Mouse (Mus musculus) splenic B cell, adult 2 months (primary cell): ENCODE measurements around the gene Pus7l.

Source experiments
- DNase-seq: peaks from one replicate; pipeline ENCODE4 v3.0.0-alpha.2; 2011; ENCODE audit warnings: low read depth, low spot score
- H3K27me3 ChIP-seq: 2 replicates; pipeline ENCODE4 v1.6.1; 2012; ENCODE audit warnings: mild to moderate bottlenecking, low read length, moderate library complexity, mixed read lengths; ENCODE audit not compliant: control insufficient read depth, poor library complexity, insufficient read depth, severe bottlenecking
- H3K36me3 ChIP-seq: 2 replicates; pipeline ENCODE4 v1.6.1; 2012; ENCODE audit warnings: mild to moderate bottlenecking, low read length, moderate library complexity, mixed read lengths; ENCODE audit not compliant: control insufficient read depth, poor library complexity, insufficient read depth, severe bottlenecking

The Pus7l gene

GRCm38 (mm10) chr15:94475975-94476374, 67.4 kb downstream of the Pus7l start:
- DNase-seq, result no peak
- Histone ChIP-seq H3K27me3 (no peaks in the 10 kb centered on the region; the same call in 1 of the 2 replicates), H3K36me3 (no peaks in the 10 kb centered on the region)
